Mouse (Mus musculus): ENCODE results near the gene Vmn2r36. TPM values are rescaled to one million over a fixed set of nuclear protein-coding genes. Genes with fewer than 3 reads are reported as not detected.

Gene Vmn2r36
- total RNA-seq (2023), result not detected

DNA sequence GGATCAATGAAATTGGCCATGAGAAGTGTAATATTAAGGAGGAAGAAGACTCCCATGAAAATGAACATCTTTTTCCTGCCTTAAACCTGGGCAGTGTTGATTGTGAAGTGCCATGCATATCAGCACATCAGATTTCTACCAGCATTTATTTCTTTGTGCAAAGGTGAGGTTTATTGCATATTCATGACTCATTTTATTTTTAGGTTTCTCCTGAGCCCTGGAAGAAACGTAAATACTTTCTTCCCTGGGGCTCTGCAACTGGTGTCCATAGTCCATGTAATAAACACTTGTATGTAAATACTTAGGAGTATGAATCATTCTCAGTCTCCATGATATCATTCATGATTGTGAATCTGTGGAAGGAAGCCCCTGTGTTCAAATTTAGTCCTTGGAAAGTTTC is at the start of gene Vmn2r36:
Gene Vmn2r36, minus strand, starts transcription at position 101 of the 400 bp plus-strand sequence.

Other genes with a start within 250 kb of the Vmn2r36 start
- gene Vmn2r34, start 213.0 kb downstream of the Vmn2r36 start, total RNA-seq (2023), result not detected
- not detected for gene Vmn2r35, start 82.6 kb downstream of the Vmn2r36 start, total RNA-seq (2023)

All from CD4-positive naive resting alpha-beta T cell, adult 57 days (primary cell).